Mouse (Mus musculus): ENCODE results near the gene Rnf7. TPM values are rescaled to one million over a fixed set of nuclear protein-coding genes. Genes with fewer than 3 reads are reported as not detected.
"Not testable (repeated sequence)": the region's sequence is repeated elsewhere in the genome, so short reads cannot be mapped to it uniquely, and the experiment has no call there.

Gene Rnf7
- polyA plus RNA-seq, 1 experiment = not detected

- WGBS = 29% methylated on average over 10 of the region's 10 CpGs
- Histone ChIP-seq H3K27ac (ENCODE audit: insufficient read depth, low read depth, low read length) (no peak overlapping the region), H3K4me3 (ENCODE audit: insufficient read depth, low read depth, low read length) (no peak overlapping the region), H3K4me1 (ENCODE audit: control insufficient read depth, insufficient read depth, low read length) (peaks cover 6% of the 10 kb centered on the region)
- no peak for TF ChIP-seq CTCF (IDR thresholded peaks at IDR 0.05; ENCODE audit: insufficient read depth, low read depth, low read length)
- no peak for TF ChIP-seq POLR2A (IDR thresholded peaks at IDR 0.05; ENCODE audit: insufficient read depth, low read depth, low read length)
These were observed 27.6 kb upstream of the Rnf7 start for GRCm38 (mm10) chr9:96506011-96506498.

GRCm38 (mm10) chr9:96505156-96505555 is 26.7 kb upstream of the Rnf7 start:
- H3K4me1 ChIP-seq (ENCODE audit: control insufficient read depth, insufficient read depth, low read length) = peaks cover 6% of the 10 kb centered on the region
- 96% methylated on average over 4 of the region's 4 CpGs for WGBS
- no peak overlapping the region for H3K27ac ChIP-seq (ENCODE audit: insufficient read depth, low read depth, low read length)
- no peak overlapping the region for H3K4me3 ChIP-seq (ENCODE audit: insufficient read depth, low read depth, low read length)
- TF ChIP-seq CTCF (IDR thresholded peaks at IDR 0.05; ENCODE audit: insufficient read depth, low read depth, low read length) = no peak
- no peak for TF ChIP-seq POLR2A (IDR thresholded peaks at IDR 0.05; ENCODE audit: insufficient read depth, low read depth, low read length)

- H3K27ac ChIP-seq (ENCODE audit: insufficient read depth, low read depth, low read length) = no peak overlapping the region
- no peak overlapping the region for H3K4me3 ChIP-seq (ENCODE audit: insufficient read depth, low read depth, low read length)
- peaks cover 6% of the 10 kb centered on the region for H3K4me1 ChIP-seq (ENCODE audit: control insufficient read depth, insufficient read depth, low read length)
- TF ChIP-seq POLR2A (IDR thresholded peaks at IDR 0.05; ENCODE audit: insufficient read depth, low read depth, low read length) = no peak
- no peak for TF ChIP-seq CTCF (IDR thresholded peaks at IDR 0.05; ENCODE audit: insufficient read depth, low read depth, low read length)
- WGBS = 92% methylated on average over 17 of the region's 17 CpGs
These were observed 25.8 kb upstream of the Rnf7 start for GRCm38 (mm10) chr9:96504116-96504895.

GRCm38 (mm10) chr9:96502856-96503610 is 24.6 kb upstream of the Rnf7 start:
- TF ChIP-seq POLR2A (IDR thresholded peaks at IDR 0.05; ENCODE audit: insufficient read depth, low read depth, low read length) = no peak
- TF ChIP-seq CTCF (IDR thresholded peaks at IDR 0.05; ENCODE audit: insufficient read depth, low read depth, low read length) = no peak
- WGBS = 84% methylated on average over 6 of the region's 6 CpGs
- Histone ChIP-seq H3K4me3 (ENCODE audit: insufficient read depth, low read depth, low read length) (no peak overlapping the region), H3K27ac (ENCODE audit: insufficient read depth, low read depth, low read length) (no peak overlapping the region), H3K4me1 (ENCODE audit: control insufficient read depth, insufficient read depth, low read length) (peaks cover 6% of the 10 kb centered on the region)

GRCm38 (mm10) chr9:96501217-96501616 is 22.7 kb upstream of the Rnf7 start:
- WGBS = 73% methylated on average over 7 of the region's 7 CpGs
- Histone ChIP-seq H3K27ac (ENCODE audit: insufficient read depth, low read depth, low read length) (no peak overlapping the region), H3K4me1 (ENCODE audit: control insufficient read depth, insufficient read depth, low read length) (peaks cover 5% of the 10 kb centered on the region), H3K4me3 (ENCODE audit: insufficient read depth, low read depth, low read length) (no peak overlapping the region)
- TF ChIP-seq POLR2A (IDR thresholded peaks at IDR 0.05; ENCODE audit: insufficient read depth, low read depth, low read length) (no peak), CTCF (IDR thresholded peaks at IDR 0.05; ENCODE audit: insufficient read depth, low read depth, low read length) (no peak)

- no peak for TF ChIP-seq CTCF (IDR thresholded peaks at IDR 0.05; ENCODE audit: insufficient read depth, low read depth, low read length)
- no peak for TF ChIP-seq POLR2A (IDR thresholded peaks at IDR 0.05; ENCODE audit: insufficient read depth, low read depth, low read length)
- H3K4me3 ChIP-seq (ENCODE audit: insufficient read depth, low read depth, low read length) = no peak overlapping the region
- no peaks in the 10 kb centered on the region for H3K4me1 ChIP-seq (ENCODE audit: control insufficient read depth, insufficient read depth, low read length)
- WGBS = 63% methylated on average over 3 of the region's 3 CpGs
- H3K27ac ChIP-seq (ENCODE audit: insufficient read depth, low read depth, low read length) = no peak overlapping the region
These were observed 14.7 kb upstream of the Rnf7 start for GRCm38 (mm10) chr9:96493212-96493611.

GRCm38 (mm10) chr9:96491810-96492209 is 13.3 kb upstream of the Rnf7 start:
- Histone ChIP-seq H3K27ac (ENCODE audit: insufficient read depth, low read depth, low read length) (no peak overlapping the region), H3K4me1 (ENCODE audit: control insufficient read depth, insufficient read depth, low read length) (no peaks in the 10 kb centered on the region), H3K4me3 (ENCODE audit: insufficient read depth, low read depth, low read length) (no peak overlapping the region)
- WGBS = 32% methylated on average over 12 of the region's 12 CpGs
- TF ChIP-seq POLR2A (IDR thresholded peaks at IDR 0.05; ENCODE audit: insufficient read depth, low read depth, low read length) (no peak), CTCF (IDR thresholded peaks at IDR 0.05; ENCODE audit: insufficient read depth, low read depth, low read length) (peak; percentile 79)

- not testable (repeated sequence) for H3K4me1 ChIP-seq (ENCODE audit: control insufficient read depth, insufficient read depth, low read length); H3K27ac ChIP-seq (ENCODE audit: insufficient read depth, low read depth, low read length); H3K4me3 ChIP-seq (ENCODE audit: insufficient read depth, low read depth, low read length)
- WGBS = 92% methylated on average over 5 of the region's 5 CpGs
These were observed 9.4 kb upstream of the Rnf7 start for GRCm38 (mm10) chr9:96487869-96488268.

- Histone ChIP-seq H3K27ac (ENCODE audit: insufficient read depth, low read depth, low read length) (no peak overlapping the region), H3K4me3 (ENCODE audit: insufficient read depth, low read depth, low read length) (no peak overlapping the region), H3K4me1 (ENCODE audit: control insufficient read depth, insufficient read depth, low read length) (no peaks in the 10 kb centered on the region)
- TF ChIP-seq POLR2A (IDR thresholded peaks at IDR 0.05; ENCODE audit: insufficient read depth, low read depth, low read length) = no peak
- no peak for TF ChIP-seq CTCF (IDR thresholded peaks at IDR 0.05; ENCODE audit: insufficient read depth, low read depth, low read length)
- 23% methylated on average over 2 of the region's 2 CpGs for WGBS
These were observed 5.2 kb upstream of the Rnf7 start for GRCm38 (mm10) chr9:96483648-96484047.
